18 mouse cellular contexts compared by ENCODE assay signal in the genomic region with DNA sequence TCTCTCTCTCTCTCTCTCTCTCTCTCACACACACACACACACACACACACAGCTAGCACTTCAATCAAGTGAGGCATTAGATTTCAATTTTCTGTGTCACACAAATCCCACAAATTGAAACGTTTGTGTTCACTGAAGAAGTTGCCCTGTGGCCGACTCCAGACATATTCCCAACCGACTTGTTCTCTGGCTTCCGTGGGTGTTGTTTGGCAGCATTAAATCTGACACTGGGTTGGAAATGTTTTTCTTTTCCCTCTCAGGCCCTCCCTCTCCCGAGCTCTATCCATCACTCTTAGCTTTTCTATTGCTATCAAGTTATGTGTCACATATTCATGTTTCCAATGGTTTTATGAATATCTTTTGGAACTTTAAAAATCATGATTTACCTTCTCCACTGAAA.
A peak's percentile ranks its signal among the peaks of the same experiment; 100 is the strongest.
DNase-seq lines count a peak whose midpoint lies in the region.
"Had no signal": no experiment of that assay in that cellular context is flagged by ENCODE, and none has a peak within 500 bp of the region (broad histone marks: within the 10 kb centered on the region; RNA-seq: fewer than 3 reads in every experiment).

No protein-coding gene starts in this region.

- DNase-seq in 3134 (ENCODE audit: extremely low read depth, insufficient read length, low spot score) (peak; percentile 31), 3T3-L1 (ENCODE audit: low read depth, low spot score) (peak; percentile 20), adipocyte (ENCODE audit: low spot score) (peak; percentile 66)
- DNase-seq in fibroblast of lung, adult 2 months (ENCODE audit: low read depth), result peak; percentile 41
- no peak for DNase-seq in frontal cortex, adult 2 months (ENCODE audit: extremely low spot score in 1 of 2, low spot score in 1 of 2)
- DNase-seq in spleen, postnatal 36 days (ENCODE audit: low spot score in 2 of 2), result no peak
- DNase-seq in spleen, postnatal 4 days (ENCODE audit: low spot score in 2 of 2), result no peak
- DNase-seq: adrenal gland, adult 2 months; adrenal gland, postnatal 10 days; adrenal gland, postnatal 25 days; cerebellum, adult 11 months; cerebellum, adult 18-20 months; cerebellum, adult 8-10 months; cerebellum, adult 9-11 months; cerebellum, postnatal 14 days; cerebellum, postnatal 36 days; embryo, embryonic 11 days; forebrain, postnatal 0 days had no signal

Comparison
In these comparisons a context has a peak if more than half of its experiments do, and no peak if none do; other contexts are left out.
1. DNase-seq: peak in 3134 (single experiment), 3T3-L1 (single experiment), adipocyte (single experiment) and fibroblast of lung, adult 2 months (single experiment); none in frontal cortex, adult 2 months (0 of 2), spleen, postnatal 36 days (0 of 2) and spleen, postnatal 4 days (0 of 2).